Mouse (Mus musculus) ES-E14 (cell line): ENCODE results near the gene Mindy3. TPM values are rescaled to one million over a fixed set of nuclear protein-coding genes. Genes with fewer than 3 reads are reported as not detected.
A peak's percentile ranks its signal among the peaks of the same experiment; 100 is the strongest.
"Not testable (repeated sequence)": the region's sequence is repeated elsewhere in the genome, so short reads cannot be mapped to it uniquely, and the experiment has no call there.

Experiments used
- DNase-seq: peaks from one replicate; pipeline ENCODE4 v3.0.0-alpha.2; 2013; ENCODE audit warnings: low read depth, low spot score
- H3K27ac ChIP-seq: 2 replicates; pipeline ENCODE4 v1.5.1; 2012; ENCODE audit warnings: low read depth, mild to moderate bottlenecking, low read length, moderate library complexity, mixed read lengths; ENCODE audit not compliant: poor library complexity, insufficient read depth, severe bottlenecking
- H3K36me3 ChIP-seq: 2 replicates; pipeline ENCODE4 v1.6.1; 2012; ENCODE audit warnings: mild to moderate bottlenecking, low read length, moderate library complexity, mixed read lengths; ENCODE audit not compliant: control insufficient read depth, poor library complexity, insufficient read depth, severe bottlenecking
- H3K4me1 ChIP-seq, 2 experiments: fragments of 150-350 bp in 1 of 2; sonication (generic) in 1 of 2; 2 replicates each; pipeline ENCODE4 v1.6.1; 2012; ENCODE audit warnings: low read length in 2 of 2, mild to moderate bottlenecking in 1 of 2, mixed read lengths in 1 of 2; ENCODE audit not compliant: control insufficient read depth in 2 of 2, insufficient read depth in 2 of 2, poor library complexity in 1 of 2
- H3K4me3 ChIP-seq, 2 experiments: fragments of 150-350 bp in 1 of 2; sonication (generic) in 1 of 2; 2 replicates each; pipeline ENCODE4 v1.5.1; 2012; ENCODE audit warnings: low read length in 2 of 2, low read depth in 1 of 2, mild to moderate bottlenecking in 1 of 2, mixed read lengths in 1 of 2; ENCODE audit not compliant: insufficient read depth in 1 of 2, poor library complexity in 1 of 2, severe bottlenecking in 1 of 2
- H3K9ac ChIP-seq: 2 replicates; pipeline ENCODE4 v1.6.1; 2012; ENCODE audit warnings: low read depth, mild to moderate bottlenecking, low read length, mixed read lengths; ENCODE audit not compliant: poor library complexity, insufficient read depth, severe bottlenecking
- H3K9me3 ChIP-seq: fragments of 150-350 bp; sonication (generic); 2 replicates; pipeline ENCODE4 v1.6.1; 2012; ENCODE audit warnings: low read depth, mild to moderate bottlenecking, low read length; ENCODE audit not compliant: control insufficient read depth, insufficient read depth
- CHD2 ChIP-seq: IDR thresholded peaks from 2 replicates; pipeline ENCODE4 v1.6.1; 2014; ENCODE audit warnings: mild to moderate bottlenecking, low read depth, low read length, inconsistent platforms
- HCFC1 ChIP-seq: IDR thresholded peaks from 2 replicates; pipeline ENCODE4 v1.6.1; 2012; ENCODE audit warnings: low read length, inconsistent platforms, borderline replicate concordance; ENCODE audit not compliant: insufficient read depth
- MAFK ChIP-seq: IDR thresholded peaks from 2 replicates; pipeline ENCODE4 v1.6.1; 2014; ENCODE audit warnings: mild to moderate bottlenecking, low read depth, low read length, inconsistent platforms; ENCODE audit not compliant: insufficient read depth
- ZC3H11A ChIP-seq: IDR thresholded peaks from 2 replicates; pipeline ENCODE4 v1.6.1; 2012; ENCODE audit warnings: low read depth, mild to moderate bottlenecking, inconsistent platforms, low read length, borderline replicate concordance
- ZNF384 ChIP-seq: IDR thresholded peaks from 2 replicates; pipeline ENCODE4 v1.6.1; 2012; ENCODE audit warnings: low read depth, low read length, inconsistent platforms
- in situ Hi-C, 2 experiments: fragments of 600-800 bp; cut with MboI; formaldehyde crosslinking; loops; one replicate each; pipeline ENCODE4 v1.15.1; 2025; ENCODE audit warnings: low sequenced_read_pairs in 2 of 2, inconsistent platforms in 1 of 2; ENCODE audit not compliant: unreplicated experiment in 2 of 2
- total RNA-seq: library from RNA; depleted of rRNA; stranded (reverse); fragments of 300-350 nt; gene quantifications from 2 replicates; pipeline ENCODE4 v1.2.3, GENCODE M21; 2012

Gene Mindy3
- total RNA-seq, 1 experiment: 39.8 TPM

DNA sequence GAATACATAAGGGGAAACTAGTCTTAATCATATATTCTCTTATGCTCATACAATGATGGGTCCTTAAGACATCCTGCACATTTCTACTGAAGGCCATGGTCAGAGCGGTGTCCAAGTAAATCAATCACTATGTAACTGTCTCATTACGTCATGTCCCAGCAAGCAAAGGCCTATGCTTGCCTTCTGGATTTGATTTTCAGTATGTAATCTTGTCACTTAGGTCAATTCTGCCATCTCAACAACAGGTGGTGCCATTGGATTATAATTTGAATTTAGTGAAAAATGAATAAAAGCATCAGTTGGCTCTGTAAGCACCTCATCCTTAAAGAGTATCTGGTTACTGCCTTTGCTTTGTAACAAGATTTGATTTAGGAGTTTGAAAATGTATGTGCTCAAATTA, 18.9 kb upstream of the Mindy3 start:
- in situ Hi-C loops: no loop called here
- no peak overlapping the region for H3K27ac ChIP-seq
- TF ChIP-seq CHD2 (no peak), HCFC1 (no peak), ZC3H11A (no peak), ZNF384 (no peak), MAFK (no peak)
- DNase-seq: no peak
- H3K9me3 ChIP-seq: no peaks in the 10 kb centered on the region
- no peaks in the 10 kb centered on the region for H3K36me3 ChIP-seq
- no peaks in the 10 kb centered on the region for H3K4me1 ChIP-seq
- no peak overlapping the region for H3K4me3 ChIP-seq
- H3K9ac ChIP-seq: no peak overlapping the region

DNA sequence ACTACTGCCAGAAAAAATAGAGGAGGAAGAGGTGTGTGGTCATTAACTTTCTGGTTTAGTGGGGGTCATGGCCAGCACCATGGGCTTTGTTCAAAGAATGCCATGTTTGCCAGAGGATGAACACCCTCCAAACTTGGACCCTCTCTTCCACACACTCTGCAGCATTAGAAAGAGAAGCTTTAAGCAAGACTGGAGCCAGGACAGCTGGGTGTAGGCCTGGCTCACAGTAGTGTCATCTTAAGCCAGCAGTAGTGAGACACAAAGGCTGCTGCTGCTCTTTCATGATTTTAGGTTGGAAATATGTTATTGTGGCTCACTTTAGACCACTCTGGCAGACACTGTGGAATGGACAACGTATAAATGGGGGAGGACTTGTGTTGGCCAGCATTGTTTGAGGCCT, 12.8 kb upstream of the Mindy3 start:
- H3K9me3 ChIP-seq: no peaks in the 10 kb centered on the region
- no peak overlapping the region for H3K9ac ChIP-seq
- no peaks in the 10 kb centered on the region for H3K4me1 ChIP-seq
- no peak overlapping the region for H3K4me3 ChIP-seq
- in situ Hi-C loops: no loop called here
- H3K27ac ChIP-seq: no peak overlapping the region
- DNase-seq: no peak
- no peak for TF ChIP-seq ZNF384
- no peak for TF ChIP-seq ZC3H11A
- no peak for TF ChIP-seq CHD2
- no peak for TF ChIP-seq HCFC1
- no peak for TF ChIP-seq MAFK
- H3K36me3 ChIP-seq: no peaks in the 10 kb centered on the region

- TF ChIP-seq CHD2: no peak
- no peak for TF ChIP-seq MAFK
- TF ChIP-seq HCFC1: no peak
- TF ChIP-seq ZNF384: no peak
- TF ChIP-seq ZC3H11A: no peak
- no peaks in the 10 kb centered on the region for H3K9me3 ChIP-seq
- no peaks in the 10 kb centered on the region for H3K36me3 ChIP-seq
- H3K9ac ChIP-seq: no peak overlapping the region
- DNase-seq: no peak
- no peak overlapping the region for H3K27ac ChIP-seq
- H3K4me3 ChIP-seq: no peak overlapping the region
- in situ Hi-C loops: no loop called here
- H3K4me1 ChIP-seq: peaks cover 4% of the 10 kb centered on the region in 2 experiments; a peak in 2 of 4 replicates
Observed at GRCm38 (mm10) chr2:12424374-12424773, 5.1 kb upstream of the Mindy3 start.

GRCm38 (mm10) chr2:12423426-12423825, 4.2 kb upstream of the Mindy3 start:
- H3K36me3 ChIP-seq, H3K4me1 ChIP-seq, H3K4me3 ChIP-seq, H3K9me3 ChIP-seq, in situ Hi-C loops, H3K27ac ChIP-seq, H3K9ac ChIP-seq, DNase-seq: not testable (repeated sequence)

DNA sequence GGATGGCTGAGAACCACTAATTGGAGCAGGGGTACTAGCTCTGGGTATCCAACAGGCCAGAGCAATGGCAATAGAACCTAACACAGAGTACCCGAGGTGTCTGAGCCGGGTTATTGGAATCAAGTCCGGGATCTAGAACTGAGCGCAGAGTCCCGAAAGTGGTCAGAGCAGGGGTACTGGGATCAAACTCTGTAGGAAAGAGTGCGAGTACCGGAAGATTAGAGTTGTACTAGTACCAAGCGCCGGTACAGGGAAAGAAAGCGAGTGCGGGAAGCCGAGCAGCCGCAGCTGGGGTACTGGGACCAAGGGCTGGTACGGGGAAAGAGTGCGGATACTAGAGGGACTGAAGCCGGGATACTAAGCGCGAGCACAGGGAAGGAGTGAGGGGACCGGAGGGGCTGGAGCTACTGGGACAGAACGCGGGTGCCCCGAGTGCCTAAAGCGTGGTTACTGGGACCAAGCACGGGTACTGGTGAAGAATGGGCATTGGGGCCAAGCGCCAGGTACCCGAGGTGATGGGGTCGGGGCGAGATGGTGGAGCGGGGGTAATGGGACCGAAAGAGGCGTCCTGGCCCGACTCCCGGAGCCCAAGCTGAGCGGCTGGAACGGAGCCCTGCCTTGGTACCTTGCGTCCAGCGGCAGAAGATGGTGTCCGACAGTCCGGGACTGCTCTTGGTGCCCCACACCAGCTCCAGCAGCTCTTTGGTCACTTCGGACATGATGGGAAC, 572 bp downstream of the Mindy3 start:
- H3K27ac ChIP-seq: no peak overlapping the region
- H3K9ac ChIP-seq: peak overlapping the region; percentile 72
- H3K4me3 ChIP-seq: peak overlapping the region; percentile 97 to 100
- H3K36me3 ChIP-seq: no peaks in the 10 kb centered on the region
- no peaks in the 10 kb centered on the region for H3K9me3 ChIP-seq
- no peak for DNase-seq
- TF ChIP-seq ZNF384 (no peak), MAFK (no peak), ZC3H11A (no peak), CHD2 (no peak), HCFC1 (no peak)
- in situ Hi-C loops: no loop called here
- peaks cover 2 to 4% of the 10 kb centered on the region in 2 experiments; a peak in 1 of 4 replicates for H3K4me1 ChIP-seq
